Mouse (Mus musculus): ENCODE results near the gene Unc13c.

Unc13c gene

DNA sequence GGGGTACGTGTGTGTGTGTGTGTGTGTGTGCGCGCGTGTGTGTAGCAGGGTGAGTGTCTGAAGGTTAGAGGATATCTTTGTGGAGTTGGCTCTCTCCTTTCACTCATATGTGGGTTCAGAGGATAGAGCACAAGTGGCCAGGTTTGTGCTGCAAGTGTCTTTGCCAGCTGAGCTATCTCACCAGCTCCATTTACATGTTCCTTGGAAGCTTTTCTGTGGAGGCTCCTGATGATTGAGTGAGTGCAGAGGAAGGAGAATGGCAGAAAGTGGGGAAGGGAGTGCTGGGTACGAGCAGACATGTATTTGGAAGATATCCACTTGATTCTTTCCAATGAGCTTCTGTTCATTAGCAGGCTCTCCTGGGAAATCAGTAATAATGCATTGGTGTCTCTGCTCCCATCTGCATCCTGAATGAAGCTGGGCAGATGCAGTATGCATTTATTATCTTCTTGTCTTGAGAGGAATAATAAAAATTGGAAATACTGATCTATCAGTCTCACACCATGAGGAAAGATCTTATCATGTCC is 86.3 kb downstream of the Unc13c start:
- in situ Hi-C loops (cut with MboI): no loop called here

DNA sequence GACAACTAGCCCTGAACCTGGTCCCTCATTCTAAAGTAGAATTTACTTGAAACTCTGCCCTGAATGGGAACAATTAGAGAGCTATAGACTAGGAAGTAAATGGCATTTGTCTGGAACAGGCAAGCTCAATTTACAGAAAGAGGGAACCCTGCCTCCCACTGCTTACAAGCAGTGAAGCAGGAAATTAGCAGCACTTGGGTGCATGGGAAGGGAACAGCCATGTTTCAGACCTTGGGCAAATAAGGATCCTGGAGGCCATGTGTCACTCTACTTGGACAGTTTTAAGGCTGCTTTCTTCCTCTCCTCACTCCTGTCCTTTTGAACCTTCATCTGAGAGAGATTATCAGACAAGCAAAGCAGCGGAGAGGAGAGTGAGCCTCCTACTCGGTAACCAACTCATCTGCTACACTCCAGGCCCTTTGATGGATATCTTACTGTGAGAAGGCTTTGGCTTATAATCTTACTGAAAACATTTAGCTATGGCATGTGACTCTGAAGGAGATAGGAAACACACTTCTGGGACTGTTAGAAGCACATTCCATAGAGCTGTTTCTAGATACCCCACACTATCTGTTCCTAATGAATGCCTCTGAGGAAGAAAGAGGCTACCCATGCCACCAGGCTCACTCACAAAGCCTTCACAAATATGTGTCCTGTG is 101.2 kb downstream of the Unc13c start:
- in situ Hi-C loops (cut with MboI): no loop called here

DNA sequence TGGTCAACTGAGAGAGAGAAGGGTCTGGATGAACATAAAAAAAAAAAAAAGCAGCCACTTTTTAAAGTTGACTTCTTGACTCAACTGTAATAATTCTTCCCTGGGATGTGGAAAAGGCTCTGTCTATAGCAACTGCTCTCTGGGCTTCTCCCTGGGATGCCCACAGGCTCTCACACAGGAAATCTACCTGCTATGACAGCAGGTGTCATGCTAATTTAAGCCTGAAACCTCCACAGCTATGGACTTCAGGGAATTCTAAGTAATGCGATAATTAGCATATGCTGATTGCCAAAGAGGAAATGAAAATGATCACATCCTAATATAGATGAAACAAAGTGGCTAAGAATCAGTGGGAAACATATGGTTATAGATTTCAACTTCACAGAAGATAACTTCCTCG is 102.1 kb downstream of the Unc13c start:
- in situ Hi-C loops (cut with MboI): no loop called here

DNA sequence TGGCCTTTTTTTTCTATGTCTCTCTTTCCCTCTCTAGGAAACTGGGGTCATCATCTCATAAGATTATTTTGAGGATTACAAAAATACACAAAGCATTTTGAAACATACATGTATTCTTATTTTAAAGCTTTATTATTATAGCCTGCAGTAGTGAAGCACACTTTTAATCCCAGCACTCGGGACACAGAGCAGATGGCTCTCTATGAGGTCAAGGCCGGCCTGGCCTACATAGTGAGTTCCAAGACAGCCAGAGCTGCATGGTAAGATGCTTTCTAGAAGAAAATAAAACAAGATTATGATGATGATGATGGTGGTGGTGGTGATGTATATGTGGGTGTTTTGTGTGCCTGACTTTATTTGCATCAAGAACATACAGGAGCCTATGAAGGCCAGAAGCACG is 109.3 kb downstream of the Unc13c start:
- in situ Hi-C loops (cut with MboI): no loop called here

DNA sequence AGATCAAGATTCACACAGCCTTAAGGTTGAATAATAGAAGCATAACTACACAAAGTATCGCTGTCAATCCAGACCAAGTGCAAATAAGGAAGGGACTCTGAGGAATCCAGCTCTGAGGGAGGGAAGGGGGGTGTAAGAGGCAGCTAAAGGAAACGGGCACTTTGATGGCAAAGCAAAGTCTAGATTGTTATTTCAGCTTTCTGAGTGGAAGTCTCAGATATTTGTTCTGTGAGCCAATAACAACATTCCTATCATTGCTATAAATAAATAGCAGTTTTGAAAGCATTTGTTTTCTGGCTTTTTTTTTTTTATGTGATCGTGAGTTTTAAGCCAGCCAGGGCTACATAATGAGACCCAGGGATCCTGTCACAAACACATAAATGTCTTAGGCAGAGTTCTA is 114.5 kb downstream of the Unc13c start:
- in situ Hi-C loops (cut with MboI): no loop called here

DNA sequence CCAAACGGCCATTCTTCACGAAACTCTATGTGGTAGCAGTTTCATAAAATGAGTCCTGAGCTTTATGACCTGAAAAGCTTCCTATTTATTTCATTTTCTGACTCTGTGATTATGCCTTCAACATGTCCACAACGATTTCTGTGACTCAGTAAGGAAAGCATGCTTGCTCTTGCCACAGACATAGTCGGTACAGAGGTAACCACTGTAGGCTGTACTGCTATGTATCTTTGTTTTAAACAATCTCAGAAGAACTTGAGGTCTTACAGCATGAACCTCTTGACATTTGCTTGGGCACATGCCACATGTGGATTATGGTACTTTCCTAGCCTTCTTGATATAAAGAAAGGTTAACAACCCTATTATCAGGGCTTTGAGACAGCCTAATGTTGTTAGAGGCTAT is 162.1 kb downstream of the Unc13c start:
- in situ Hi-C loops (cut with MboI): no loop called here

DNA sequence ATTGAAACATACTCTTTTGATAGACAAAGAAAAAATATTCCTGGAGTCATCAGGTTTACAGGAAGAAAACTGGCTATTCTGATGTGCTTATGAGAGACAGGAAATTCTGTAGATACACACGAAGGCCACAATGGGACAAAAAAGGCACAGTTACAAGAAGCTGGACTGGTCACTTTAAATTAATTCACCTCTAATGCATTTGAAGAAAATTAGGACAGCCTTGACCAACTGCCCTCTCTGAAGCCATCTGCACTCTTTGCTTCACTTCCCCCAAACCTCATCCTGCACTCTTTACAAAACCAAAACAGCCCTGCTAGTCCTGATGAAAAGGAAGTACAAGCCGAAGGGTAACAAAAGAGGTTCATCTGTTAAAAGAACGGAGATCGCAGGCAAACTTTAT is 194.2 kb downstream of the Unc13c start:
- in situ Hi-C loops (cut with MboI): no loop called here

DNA sequence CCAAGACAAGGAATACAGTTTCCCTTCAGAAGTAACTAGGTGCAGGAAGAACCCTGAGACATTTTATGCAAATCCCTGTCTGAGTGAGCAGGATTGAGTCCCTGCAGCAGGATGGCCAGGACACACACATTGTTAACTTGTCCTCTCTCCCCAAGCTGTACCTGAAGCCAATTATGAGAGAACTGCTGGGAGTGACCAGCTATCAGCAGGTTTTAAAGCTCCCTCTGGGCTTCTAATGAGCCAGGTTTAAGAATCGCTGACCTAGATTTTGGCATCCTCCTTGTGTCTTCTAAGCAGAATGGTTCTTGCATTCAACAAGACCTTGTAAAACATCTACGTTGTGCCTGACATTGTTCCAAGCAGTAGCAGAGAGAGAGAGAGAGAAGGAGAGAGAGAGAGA is 213.6 kb downstream of the Unc13c start:
- in situ Hi-C loops (cut with MboI): no loop called here

DNA sequence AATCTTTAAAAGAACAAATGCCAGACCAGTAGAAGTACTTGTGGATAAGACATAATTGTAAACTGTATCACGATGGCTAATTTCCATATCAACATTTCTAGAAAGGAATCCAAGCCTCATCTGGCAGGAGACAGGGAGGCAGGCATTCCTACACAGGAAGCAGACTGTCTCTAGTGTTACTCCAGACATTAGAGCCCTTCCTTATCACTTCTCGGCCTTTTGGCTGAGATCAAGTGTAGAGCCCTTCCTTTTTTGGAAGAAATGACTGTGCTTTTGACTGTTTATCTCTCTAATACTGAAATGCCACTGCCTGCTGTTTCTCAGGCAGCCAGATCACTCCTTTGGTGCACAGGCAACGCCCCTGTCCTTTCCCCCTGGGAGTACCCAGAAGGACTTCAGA is 215.3 kb downstream of the Unc13c start:
- in situ Hi-C loops (cut with MboI): no loop called here

DNA sequence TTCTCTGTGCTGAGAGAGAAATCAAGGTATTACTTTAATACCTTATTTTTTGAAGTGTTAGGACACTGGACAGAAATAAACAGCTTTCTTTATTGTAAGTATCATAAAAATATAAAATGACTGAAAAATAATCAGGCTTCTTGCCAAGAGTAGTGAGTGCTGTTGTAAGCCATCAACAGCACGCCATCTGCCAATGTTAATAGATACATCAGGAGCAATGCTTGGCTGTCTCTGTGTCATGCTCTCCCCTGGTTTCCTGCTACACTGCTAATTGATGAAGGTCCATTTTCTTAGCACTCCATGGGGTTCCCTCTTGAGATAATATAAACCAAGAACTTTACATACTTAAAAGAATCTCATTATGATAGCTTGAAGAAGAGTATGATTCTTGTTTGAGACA is 217.4 kb downstream of the Unc13c start:
- in situ Hi-C loops (cut with MboI): no loop called here

DNA sequence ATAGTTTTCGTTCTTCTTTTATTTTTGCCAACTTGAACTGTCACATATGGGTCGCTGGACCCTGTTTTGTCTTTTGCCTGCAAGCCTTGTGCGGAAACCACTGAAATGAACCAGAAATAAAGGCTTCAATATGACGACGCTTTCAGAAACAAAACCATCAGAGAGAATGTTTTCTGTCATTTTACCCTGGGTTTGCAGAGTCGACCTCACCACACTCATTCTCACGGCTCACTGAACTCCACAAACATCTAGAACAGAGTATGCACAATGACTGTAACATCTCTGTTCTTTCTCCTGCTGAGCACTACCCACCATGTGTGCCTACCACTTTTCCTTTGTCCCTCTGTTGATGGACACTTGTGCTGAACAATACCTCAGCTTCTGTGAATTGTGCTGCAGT is 234.3 kb downstream of the Unc13c start:
- in situ Hi-C loops (cut with MboI): no loop called here

DNA sequence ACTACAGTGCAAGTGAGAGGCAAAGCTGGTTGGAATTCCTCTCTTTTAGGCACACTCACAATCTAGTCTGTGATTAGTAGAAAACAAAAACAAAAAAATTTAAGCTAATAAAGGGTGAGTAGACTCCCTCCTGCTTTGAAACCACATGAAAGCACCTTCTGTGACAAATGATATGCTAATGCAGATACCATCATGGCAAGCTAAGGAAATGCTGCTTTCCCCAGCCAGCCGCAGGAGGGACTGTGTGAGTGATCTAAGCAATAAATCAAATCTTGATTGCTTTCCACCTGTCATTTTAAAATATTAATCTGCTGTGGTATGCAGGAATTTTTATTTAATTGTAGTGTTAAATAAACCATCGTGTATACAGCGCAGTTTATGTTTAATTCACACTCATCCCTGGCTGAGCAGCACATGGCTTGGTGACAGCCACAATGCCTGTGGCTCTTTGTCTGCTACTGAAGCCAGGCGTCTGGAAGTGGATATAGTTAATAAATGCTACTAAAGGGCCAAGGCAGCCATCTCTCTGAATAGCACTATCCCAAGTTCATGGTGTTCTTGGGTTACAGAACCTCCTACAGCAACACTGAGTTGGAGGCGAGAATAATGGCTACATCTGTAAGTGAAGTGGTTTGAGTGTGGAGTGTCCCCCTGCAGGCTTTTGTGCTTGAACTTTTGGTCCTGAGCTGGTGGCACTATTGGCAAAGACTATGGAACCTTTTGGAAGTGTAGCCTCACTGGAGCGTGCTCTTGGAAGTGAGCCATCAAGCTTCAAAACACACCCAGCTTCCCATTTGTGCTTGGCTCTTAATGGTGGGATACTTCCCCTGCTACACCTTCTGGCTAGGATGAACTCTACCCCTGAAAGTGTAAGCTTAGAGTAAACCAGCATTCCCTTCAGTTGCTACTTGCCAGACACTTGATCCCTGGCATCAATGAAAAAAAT is 242.8 kb downstream of the Unc13c start:
- in situ Hi-C loops (cut with MboI): no loop called here

DNA sequence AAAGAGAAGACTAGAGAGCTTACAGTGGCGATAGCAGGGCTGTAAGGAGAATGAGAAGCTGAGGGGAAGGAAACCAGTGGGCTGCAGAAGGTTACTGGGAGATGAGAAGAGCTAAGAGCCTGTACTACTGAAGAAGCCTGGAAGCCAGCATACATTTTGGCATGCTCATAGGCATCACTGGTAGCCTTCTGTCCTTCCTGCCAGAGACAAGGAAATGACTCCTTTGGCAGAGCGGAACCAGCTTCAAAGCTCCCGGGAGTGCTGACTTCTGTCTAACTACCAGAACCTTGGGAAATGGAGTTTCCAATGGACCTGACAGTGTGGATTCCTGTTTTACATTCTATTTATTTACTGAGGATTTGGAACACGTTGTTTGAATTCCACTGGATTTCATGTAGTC is 244.0 kb downstream of the Unc13c start:
- in situ Hi-C loops (cut with MboI): no loop called here

DNA sequence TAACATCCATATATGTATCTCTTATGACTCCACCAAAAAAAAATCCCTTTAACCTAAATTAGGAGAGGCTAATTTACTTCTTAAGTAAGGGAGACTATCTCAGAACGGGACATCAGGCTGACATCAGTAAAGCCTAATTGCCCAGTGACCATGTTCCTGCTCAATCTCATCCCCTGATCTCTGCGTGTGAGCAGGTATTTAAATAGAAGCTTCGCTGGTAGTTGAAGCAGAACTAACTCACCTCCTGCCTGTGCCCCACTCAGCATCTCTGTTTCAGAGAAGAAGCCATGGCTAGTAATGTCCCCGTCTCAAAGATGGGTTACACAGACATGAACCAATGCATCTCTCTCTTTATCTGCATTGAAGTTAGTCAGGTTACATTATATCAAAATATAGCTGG is 255.3 kb downstream of the Unc13c start:
- in situ Hi-C loops (cut with MboI): no loop called here

DNA sequence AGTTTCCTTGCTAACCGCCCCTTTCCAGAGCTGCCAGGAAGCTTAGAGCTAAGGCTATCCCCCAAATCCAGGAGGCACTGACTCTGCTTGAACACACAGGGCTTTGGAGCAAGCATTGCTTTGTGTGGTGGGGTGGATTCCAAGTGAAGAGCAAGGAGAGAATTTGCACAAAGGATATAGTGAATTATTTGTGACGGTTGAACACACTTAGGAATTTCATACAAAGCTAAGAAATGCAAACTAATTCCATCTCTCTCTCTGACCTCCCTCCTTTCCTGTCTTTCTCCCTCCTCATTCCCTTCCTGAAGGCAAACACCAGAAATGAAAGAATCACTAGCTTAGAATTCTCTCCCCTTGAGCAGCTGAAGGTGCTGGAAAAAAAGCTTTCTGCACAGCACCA is 271.7 kb downstream of the Unc13c start:
- in situ Hi-C loops (cut with MboI): no loop called here

DNA sequence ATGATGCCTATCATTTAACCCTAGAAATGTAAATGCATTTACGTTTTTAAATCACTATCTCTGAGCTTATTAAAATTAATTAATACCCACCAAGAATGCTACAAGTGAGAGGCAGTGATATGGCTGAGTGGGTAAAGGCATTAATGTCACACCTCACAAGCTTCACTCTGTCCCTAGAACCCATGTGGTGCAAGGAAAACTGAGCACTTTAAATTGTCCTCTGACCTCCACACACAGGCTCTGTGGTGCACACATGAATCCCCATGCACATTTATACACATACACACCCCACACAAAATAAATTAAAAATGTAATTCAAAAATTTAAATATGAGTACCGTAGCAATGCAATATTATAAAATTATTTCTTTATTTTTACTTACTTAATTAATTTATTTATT is 287.2 kb downstream of the Unc13c start:
- in situ Hi-C loops (cut with MboI): no loop called here

DNA sequence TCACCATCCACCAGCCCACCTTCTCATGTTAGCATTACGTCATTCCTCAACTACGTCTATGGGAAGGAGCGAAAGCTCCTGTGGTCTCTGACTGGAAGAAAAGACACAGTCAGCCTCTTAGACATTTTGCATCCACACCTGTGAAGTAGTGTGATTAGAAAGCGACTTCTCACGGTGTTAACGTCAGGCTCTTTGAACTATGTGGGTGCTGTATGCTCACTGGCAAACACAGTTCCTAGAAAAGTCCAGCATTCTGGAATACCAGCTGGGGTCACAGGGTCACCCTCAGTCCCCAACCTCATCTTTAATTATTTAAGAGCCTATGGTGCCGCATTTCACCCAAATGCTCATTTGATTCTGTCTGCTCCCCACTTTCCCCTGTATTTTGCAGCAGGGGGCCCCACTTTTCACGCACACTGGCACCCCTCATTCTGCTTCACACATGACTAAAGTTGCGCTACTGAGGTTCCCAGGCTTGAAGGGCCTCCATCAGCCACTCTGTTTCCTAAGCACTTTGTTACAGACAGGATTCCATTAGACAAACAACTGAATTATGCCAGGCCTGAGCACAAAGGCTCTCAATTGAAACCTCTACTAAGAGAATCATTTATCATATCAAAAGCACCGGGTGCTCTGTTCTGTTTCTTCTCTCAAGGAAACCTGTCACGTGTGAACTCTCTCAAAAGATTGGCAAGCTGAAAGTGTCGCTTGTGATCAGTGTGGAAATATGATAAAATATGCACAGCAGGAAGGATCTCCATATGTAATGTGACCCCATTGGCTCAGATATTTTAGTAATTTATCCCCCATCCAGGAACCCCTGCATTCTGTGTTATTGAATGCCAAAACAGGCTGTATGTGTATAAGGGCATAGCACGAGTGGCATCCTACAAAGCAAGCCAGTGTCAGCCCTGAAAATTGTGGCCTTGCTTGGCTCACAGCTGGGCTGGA is 287.9 kb downstream of the Unc13c start:
- in situ Hi-C loops (cut with MboI): no loop called here

DNA sequence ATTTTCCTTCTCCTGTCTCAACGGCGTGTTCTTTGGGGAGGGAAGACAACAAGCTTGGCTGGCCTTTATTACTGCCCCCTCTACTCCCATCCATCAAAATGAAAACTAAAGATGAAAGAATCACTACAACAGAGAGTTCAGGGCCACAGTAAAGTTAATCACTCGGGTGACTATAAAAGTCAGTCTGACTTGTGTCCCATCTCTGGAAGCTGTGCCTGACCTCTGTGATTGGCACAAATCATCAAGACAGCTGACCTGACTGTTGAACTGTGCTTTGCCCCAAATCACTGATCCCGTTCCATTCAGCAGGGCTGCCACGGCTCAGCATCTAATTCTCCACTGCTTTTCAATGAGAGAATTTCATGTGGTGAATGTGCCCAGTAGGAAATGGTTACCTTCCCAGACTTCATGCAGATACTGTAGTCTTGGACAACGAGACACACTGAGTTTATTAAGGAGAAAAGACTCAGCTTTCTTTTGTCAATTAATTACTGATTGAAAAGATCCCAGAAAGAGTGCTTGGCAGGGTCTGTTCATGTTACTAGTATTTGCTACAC is 297.0 kb downstream of the Unc13c start:
- in situ Hi-C loops (cut with MboI): no loop called here

DNA sequence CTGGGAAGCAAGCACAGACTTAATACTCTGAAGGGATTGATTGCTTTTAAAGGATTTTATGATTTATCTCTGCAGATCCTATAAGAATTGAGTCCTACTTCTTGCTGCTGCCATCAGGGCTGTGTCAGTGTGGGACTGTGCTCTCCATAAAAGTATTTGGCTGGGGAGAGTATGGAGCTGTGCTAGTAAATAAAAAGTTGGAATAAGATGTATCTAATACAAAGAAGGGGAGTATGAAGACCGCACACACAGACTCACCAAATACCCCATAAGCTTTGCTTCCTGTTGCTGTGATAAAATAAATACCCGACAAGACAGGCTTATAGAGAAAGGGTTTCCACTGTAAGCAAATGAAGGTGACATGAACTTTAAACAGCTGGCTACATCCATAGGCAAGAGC is 298.7 kb downstream of the Unc13c start:
- in situ Hi-C loops (cut with MboI): no loop called here

DNA sequence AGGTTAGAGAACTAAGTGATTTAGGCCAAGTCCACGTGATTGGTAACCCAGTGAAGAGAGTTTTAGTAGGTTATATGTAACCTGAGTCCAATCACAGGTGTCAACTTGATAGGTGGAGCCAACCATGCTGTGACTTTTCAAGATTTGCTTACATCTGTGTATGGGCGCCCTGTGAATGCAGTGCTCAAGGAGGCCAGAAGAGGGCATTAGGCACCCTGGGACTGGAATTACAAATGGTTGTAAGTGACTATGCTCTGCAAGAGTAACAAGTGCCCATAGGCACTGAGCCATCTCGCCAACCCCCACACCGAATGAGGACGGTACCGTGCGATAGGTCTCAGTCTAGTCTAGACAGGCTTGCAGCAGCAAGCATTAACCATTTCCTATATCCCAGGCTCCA is 305.9 kb downstream of the Unc13c start:
- in situ Hi-C loops (cut with MboI): no loop called here

DNA sequence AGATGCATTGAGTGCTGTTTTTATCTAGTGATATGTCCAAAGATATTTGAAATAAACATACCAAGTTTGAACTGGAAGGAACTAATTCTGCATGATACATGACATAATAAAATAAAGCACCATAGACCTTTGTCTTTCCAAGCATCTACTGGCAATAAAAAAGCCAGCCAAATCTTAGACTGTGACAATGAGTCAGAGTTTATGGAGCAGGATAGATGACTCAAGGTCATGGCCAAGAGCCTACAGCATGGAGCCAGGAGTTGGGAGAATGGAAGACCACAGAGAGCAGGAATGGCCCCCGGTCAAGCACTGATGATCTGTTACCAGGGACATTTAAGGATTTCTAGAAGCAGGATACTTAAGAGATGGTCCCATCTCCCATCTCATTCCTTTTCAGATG is 319.7 kb downstream of the Unc13c start:
- in situ Hi-C loops (cut with MboI): no loop called here

DNA sequence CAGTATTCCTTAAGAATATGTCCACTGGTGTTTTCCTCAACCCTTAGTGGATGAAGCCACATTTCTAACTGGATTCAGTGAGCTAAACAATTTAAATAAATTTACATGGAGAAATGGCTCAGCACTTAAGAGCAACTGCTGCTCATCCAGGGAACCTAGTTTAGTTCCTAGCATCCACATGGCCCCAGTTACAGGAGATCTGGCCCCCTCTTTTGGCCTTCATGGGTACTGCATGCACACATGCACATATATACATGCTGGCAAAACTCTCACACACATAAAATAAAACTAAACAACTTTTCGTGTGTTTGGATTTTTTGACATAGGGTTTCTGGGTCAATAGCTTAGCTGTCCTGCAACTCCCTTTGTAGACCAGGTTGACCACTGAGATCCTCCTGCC is 330.6 kb downstream of the Unc13c start:
- in situ Hi-C loops (cut with MboI): no loop called here
